Mouse (Mus musculus) kidney, postnatal 14 days (tissue): Measurements from ENCODE around the gene Hagh.

Experiments used
- DNase-seq: peaks from one replicate; pipeline ENCODE4 v3.0.0; 2022; ENCODE audit warnings: mixed read lengths

Hagh gene

DNA sequence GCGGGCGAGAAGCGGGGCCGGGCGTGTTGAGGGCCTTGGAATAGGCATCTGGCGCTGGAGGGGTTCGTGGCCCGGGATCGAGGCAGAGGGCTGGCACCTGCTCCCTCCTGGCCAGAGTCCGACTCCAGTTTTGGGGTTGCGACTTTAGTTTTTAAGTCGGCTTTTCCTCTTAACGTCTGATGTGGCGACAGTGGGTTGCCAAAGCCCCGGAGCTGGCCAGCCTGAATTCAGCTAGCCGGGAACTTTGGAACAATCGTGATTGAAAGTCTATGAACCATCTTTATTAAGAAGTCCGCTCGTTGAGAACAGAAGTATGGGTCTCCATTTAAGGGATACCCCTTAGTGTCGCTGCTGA, 10.8 kb downstream of the Hagh start:
- no peak for DNase-seq

DNA sequence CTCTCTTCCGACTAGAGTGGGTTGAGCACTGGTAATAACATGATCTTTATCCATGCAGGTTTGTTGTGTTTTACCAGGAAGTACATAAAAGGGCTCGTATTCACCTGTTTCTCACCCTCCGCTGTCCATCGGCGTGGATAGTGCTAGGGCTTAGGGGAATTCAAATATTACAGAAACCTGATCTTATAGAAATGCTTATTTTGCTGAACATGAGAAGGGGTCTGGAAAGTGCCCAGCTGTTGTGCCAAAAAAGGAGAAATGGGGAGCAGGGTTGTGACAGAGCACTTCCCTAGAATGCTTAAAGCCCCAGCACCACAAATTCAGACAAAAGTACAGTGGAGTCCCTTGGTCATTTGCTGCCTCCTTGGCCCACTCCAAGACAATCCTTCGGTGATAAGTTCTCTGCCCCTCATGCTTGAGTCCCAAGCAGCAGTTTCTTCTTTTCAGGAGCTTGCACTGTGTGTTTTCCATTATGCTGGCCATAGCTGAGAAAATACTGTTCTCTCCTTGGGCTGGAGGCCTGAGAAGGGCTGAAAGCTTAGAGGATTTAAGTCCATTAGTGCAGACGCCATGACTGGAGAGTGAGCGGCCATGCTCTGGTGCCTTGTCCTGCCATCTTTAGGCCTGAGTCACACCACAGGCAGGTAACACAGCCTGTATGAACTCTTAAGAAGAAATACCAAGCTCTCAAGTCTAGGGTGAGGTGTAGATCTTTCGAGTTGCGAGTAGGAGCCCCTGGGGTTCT, 11.6 kb downstream of the Hagh start:
- no peak for DNase-seq

DNA sequence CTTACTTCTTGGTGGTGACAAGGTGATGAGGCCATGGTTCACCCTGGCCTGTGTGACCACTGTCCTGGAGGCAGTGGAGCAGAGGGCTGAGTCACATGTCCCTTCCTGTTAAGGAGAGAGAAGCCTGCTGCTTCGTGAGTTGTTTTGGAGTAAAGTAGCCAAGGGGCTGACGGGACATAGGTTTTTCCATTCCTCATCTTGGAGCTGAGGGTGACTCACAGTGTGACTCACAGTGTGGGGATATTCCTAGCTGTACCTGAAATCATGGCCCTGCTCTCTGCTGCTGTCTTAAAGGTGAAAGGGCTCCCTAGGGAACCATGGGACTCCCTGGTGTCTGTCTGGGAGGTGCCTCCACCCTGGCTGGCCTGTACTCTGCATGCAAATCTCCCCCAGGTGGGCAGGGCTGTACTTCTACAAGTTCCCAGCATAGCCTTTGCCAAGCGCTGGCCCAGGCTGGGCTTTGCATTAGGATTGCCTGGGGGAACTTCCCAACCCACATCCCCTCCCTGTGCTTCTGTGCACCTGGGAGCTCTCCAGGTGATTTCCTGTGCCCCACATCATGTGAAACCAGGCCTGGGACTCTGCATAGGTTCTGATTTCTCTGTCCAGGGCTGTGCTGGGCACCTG, 16.0 kb downstream of the Hagh start:
- DNase-seq = no peak

DNA sequence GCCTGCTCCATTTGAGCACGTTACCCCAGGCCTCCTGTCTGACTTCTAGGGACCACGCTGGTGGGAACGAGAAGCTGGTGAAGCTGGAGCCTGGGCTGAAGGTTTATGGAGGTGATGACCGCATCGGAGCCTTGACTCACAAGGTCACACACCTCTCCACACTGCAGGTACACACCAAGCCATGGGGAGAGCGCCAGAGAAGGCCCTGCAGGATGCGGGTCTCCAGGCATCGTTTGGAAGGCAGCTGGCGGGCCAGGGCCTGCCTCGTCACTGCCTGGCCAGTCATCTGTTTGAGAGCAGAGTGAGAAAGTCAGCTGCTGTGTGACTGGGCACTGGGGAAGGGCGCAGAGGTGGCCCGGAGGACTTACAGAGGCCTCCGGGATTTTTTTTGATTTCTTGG, 16.6 kb downstream of the Hagh start:
- DNase-seq = no peak

DNA sequence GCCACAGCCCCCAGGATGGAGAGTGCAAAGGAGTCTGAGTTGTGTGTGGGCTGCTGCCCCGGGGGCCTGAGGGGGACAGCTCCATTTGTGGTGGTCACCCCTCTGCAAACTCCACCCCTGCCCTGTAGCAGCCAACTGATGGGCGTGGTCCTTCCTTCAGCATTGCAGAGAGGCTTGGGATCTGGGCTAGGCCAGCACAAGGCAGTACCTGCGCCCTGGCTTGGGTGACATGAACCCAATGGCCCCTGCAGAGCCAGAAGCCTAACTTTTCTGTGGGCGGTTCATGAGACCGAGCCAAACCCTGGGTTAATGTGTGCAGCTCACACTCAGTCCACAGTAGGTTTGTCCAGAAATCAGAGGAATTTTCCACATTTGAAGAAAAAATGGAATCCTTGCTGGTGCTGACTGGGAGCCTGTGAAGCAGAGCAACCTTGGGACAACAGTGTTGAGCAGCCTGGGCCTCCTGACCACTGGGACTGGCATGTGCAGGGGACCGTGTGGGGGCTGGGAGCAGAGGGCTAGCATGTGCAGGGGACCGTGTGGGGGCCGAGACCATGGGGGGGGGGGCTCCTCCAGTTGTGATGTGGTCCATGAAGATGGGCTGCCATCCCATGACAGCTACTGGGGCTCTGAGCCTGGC, 18.0 kb downstream of the Hagh start:
- peak; percentile 81 for DNase-seq

DNA sequence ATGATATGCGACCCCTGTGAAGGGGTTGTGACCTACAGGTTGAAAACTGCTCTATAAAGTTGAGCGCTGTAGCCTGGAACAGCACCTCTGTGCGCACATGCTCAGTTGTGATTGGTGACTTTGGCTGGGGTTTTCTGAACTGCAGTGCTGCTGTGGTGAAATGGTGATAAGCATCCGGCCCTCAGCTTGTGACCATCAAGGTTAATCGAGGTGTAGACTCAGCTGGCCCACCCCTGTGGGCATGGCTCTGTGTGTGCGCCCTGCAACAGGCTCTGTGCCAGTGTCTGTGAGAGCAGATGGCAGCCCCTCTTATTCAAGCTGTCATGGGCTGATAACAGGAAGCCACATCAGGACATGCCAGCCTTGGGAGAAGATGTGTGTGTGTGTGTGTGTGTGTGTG, 19.0 kb downstream of the Hagh start:
- DNase-seq = no peak

DNA sequence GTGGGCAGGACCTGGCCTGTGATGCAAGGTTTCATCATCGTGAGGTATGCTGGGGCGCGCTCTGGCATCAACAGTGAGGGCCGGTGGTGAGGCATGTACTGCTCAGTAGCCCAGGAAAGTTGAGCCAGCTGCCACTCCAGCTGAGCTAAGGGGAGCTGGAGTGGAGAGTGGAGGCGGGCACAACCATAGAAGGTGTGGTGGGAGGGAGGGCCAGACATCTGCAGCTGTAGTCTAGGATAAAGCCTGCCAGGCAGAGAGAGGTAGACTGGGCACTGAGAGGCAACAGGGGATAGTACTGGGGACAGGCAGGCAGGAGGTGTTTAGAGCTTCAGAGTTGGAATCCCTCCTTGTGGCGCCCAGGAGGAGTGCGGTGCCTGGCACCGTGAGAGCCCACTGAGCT, 20.1 kb downstream of the Hagh start:
- no peak for DNase-seq

DNA sequence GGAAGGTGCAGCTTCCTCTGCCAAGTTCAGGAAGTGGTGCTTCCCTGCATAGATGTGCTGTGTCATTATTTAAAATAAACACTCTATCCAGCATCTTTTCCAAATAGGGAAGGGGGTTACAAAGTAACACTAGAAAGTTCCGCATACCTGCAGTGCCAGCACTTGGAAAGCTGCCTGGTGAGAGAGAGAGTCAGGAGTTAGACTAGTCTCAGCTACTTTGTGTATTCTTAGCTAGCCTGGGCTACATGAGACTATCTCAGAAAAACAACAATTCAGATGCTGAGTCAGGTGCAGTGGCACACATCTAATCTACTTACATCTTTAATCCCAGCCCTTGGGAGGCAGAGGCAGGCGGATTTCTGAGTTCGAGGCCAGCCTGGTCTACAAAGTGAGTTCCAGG, 21.8 kb downstream of the Hagh start:
- no peak for DNase-seq

DNA sequence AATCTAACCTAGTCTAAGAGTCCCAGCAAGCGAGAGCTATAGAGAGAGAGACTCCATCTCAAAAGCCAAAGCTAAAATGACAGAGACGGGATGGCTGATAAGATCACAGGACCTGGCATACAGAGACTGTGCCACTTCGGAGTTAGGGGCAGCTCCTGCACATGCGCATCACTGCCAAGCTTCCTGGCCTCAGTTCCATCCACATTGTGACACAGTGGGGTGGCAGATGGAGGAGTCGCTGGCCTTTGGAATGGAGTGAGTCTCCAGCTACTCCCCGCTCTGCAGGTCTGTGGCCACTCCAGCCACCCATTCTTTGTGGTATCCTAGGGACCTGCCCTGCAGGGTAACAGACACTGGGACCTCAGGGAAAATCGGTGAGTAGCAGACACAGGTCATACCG, 25.8 kb downstream of the Hagh start, which contains the start of gene Igfals:
Gene Igfals (plus strand): TSS at position 222 of the 400 bp plus-strand sequence.
- no peak for DNase-seq

DNA sequence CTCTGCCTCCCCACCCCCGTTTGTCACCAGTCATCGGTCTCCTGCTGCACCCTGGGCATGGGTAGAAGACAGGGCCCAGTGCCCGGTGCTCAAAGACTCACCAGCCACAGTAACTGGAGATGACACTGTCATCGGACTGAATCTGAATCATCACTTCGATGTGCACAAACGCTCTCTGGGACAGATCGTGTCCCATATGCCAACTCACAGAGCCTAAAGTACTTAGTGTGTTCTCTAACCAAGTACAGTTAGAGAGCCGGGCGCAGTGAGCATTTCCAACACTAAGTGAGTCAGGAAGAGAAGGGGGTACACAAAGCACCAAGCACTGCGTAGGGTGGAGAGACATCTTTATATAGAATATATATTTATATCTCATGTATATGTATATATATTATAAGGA, 28.0 kb downstream of the Hagh start:
- no peak for DNase-seq

DNA sequence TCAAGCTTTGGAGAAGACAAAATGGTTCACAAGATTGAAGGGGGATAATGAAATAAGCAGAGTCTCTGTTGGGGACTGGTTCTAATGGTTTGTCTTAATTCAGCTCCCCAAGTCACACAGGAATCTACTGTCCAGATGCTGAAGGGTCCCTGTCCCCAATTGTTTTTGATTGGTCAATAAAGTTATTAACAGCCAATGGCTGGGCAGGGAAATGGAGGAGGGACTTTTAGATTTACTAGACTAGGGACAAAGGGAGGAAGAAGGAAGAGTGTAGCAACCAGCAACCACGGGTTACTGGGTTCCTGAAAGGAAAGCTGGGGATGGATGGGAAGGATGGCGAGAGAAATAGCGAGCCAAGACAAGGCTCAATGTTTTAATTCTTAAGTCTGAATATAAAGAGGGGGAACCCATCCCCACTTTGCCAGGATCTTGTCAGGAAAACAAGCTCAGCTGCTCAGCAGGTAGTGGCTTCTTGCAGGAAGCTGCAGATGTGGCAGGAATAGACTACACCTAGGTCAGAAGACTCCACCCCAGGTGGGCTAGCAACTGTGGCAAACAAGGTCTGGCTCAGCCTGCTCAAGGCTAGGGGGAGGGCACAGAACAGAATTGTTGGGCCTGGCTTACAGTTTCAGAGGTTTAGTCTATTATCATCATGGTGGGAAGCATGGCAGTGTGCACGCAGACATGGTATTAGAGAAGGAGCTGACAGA, 33.9 kb downstream of the Hagh start:
- DNase-seq = no peak

DNA sequence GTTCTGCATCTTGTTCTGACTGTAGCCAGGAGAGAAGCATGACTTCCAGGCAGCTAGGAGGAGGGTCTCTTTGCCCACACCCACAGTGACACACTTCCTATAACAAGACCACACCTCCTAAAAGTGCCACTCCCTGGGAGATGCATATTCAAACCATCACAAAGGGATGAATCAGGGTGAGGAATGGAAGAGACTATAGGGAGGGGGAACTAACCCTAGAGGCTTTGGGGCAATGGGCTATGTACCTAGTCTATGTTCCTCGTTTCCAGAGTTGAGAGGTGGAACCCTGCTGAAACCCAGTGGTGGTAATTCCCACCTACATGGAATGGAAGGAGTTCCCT, 34.4 kb downstream of the Hagh start:
- no peak for DNase-seq

DNA sequence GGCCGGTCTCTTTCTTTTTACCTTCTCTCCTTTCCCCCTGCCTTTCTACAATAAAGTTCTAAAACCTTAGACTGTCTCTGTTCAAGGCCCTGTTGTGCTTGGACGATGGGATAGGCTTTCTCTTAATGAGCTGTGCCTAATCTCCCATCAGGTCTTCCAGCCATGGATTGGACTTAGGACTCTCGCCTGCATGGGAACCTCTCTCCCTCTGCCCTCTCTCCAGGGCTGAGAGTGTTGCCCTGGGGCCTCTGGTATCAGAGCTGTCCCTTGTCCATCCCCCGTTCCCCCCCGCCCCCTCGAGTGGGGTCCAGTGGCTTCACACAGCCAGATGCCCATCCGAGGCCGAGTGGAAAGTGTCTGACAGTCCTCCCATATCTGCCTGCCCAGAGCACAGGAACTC, 35.0 kb downstream of the Hagh start:
- DNase-seq = no peak

DNA sequence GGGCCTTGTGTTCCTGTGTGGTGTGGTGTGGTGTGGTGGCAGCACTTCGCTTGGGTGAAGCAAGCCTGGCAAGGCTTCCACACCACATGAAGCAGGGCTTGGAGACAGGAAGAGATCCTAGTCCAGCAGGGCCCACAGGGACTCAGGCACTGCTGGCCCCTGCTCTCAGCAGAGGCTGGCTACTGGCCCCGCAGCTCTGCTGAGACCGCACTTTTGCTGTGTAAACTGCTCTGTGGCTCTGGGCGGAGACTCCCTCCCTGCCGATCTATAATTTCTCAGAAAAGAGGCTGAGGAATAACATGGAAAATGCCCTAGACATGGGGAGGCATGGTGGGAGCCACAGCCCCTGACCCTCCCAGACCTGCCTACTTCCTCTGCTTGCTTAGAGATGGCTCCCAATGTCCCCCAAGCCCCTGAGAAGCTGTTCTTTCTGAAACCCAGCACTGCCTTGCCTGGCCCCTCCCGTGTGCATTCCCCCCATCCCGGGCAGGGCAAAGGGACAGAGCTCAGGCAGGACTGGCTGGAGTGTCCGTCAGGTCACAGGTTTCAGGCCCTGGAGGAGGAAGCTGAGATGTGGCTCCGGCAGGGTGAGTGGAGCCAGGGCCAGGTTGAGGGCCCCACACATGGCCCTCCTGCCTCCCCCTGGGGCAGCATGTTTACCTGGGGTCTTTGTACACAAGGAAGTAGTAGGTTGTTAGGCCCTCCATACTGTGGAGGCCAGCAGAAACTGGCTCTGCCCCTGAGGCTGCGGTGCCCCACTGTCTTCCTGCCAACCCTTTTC, 37.6 kb downstream of the Hagh start:
- DNase-seq = peak; percentile 75

DNA sequence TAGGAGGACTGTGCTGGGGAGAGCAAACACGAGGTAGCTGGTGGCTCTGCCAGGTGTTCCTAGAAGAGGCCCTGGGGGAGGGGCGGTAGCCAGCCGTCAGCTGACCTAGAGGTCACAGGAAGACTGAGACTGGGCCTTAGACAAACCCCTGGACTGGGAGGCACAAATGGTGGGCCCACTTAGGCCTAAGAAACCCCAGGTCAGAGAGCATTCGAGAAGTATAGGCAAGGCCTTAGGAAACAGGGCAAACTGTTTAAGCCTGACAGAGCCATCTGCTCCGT, 38.1 kb downstream of the Hagh start:
- DNase-seq = peak; percentile 89

DNA sequence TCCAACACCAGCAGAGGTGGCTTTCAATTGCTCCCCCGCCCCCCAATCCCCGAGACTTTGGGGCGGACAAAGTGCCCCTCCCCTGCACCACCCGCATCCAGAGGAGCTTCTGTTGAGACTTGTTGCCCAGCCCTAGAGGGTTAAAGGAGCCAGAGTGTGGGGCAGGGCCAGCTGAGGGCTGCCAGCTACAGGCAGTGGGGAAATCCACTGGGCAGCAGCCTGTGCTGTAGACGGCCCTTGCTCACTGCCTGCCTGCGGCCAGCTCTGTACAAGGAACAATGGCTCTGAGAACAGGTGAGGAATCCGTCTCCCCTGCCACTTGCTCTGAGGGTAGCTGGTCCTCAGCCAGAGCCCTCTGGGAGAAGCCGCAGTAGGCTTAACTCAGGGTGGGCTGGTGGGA, 38.6 kb downstream of the Hagh start:
- DNase-seq = no peak

DNA sequence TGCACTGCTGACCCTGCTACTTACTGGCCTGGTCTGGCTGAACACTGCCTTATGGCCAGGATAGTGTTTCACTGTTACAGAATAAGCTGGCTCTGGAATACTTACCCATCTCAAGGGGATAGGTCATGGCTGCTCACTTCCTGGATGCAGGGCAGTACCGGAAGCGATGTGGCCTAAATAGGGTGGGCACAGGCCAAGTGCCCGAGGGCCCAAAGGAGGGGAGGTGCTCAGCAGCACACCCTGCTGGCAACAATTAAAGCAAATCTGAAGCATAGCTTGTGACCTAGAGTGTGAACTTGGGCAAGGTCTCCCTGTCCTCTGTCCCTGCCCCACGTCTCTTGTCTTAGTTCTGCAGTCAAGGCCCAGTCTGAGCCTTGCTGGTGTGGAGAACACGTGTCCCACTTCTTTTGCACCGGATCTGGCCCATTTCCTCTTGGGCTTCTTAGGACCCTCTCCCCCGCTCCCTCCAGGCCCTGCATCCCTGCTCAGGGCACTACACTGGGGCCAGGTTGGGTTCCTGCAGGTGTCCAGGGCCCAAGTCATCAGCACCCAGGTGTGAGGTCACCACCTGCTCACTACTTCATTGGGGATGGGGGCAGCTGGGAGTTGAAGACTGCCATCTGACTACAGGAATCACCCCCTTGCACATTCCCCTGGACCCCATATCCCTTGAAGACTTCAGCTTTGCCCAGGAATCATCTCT, 41.9 kb downstream of the Hagh start:
- DNase-seq = peak; percentile 54

DNA sequence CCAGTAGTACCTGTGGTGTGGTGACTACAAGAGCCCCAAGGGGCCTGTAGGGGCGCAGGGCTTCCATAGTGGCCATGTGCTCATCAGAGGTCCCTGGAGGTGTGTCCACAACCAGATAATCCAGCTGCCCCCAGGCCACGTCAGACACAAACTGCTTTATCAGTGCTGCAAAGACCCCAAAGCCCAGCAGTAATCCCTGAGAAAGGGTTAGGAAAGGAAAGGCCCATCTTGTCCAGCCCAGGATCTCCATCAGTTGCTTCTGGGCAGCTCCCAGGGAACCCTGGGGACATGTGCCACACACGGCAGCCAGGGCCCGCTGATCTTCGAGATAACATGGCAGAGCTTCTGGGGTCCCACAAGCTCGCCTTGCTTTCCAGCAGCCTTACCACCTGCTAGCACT, 44.4 kb downstream of the Hagh start:
- no peak for DNase-seq

DNA sequence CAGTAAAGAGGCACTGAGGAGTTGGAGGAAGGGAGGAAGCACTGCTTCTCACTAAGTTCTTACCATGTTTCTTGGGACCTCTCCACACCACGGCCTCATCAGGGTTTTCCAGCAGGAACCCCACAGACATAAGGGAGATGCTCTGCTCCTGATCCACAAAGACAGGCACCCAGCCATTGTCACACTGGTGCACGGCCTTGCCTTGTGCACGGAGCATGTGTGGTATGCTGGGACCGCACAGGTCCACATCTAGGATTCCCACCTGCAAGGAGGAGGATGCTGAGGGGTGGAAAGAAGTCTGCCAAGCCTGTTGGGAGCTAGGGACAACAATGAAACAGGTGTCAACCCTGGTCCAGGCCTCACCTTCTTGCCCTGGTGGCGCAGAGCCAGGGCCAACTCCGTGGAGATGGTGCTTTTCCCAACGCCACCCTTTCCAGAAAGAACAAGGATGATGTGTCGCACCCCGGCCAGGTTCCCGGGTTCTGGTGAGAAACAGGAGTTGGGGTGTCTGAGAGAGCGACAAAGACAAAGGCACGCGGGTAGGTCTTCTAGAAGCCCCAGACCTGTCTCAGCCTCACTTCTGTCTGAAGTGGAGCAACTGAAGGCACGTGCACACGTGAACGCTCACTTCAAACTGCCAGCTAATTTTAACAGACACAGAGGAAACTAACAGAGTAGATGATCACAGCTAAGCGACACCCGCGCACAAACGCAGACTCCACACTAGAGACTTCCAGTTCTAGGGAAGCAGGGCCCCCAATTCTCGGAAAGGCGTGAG, 45.6 kb downstream of the Hagh start:
- no peak for DNase-seq

DNA sequence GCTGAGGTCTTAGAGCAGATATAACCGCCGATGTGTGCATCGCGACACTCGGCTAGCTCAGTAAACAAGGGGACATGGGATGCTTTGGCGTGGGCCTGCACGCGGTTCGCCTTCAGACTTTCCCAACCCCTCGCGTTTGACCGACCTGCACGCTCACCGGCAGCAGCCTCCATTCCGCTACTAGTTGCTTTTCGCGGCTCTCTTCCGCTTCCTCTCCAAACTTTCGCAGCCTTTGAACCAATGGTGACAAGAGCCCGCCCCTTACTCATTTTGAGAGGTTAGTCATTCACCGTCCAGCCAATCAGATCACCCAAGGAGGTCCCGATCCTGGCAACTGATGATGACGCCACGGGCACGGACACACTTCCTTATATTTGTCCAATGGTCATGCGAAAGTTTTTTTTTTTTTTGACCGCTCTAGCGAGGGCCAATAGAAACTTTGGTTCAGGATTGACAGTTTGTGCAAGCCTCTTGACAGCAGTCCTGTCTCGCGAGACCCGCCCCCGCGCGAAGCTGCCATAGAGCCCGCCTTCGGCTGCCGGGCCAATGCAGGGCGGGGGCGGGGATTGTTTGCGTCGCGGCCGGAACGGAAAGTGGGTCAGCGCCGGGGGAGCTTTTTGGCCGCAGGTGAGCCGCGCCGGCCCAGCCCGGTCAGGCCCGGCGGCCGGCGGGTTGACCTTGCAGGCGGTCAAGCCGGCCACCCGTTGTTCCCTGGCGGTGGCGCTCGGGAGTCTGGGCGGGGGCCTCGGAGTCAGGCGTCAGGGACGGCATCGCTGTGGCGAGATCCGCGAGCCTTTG, 46.4 kb downstream of the Hagh start, which contains the start of the genes Nubp2 and Spsb3:
Gene Nubp2 (minus strand): TSS at position 216 of the 798 bp plus-strand sequence.
Gene Spsb3 (plus strand): TSS at position 510 of the 798 bp plus-strand sequence.
- DNase-seq = peak; percentile 98

DNA sequence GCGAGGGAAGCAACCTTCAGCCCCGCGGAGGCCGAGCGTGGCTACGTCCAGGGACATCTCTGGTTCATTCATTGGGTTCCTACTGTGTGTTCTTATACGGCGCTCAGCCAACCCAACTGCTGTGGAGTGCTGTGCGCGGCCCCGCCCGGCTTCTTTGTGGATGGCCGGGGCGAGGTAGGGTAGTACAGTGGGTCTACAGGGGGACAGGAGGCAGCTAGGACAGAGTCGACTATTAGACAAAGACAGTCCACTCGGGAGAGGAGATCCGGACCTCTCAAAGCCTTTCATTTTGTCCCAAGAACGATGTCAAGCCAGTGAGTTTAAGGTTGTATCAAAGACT, 47.0 kb downstream of the Hagh start:
- DNase-seq = no peak
